Mouse (Mus musculus): ENCODE measurements around the gene Arpc2.
A peak's percentile ranks its signal among the peaks of the same experiment; 100 is the strongest.

The Arpc2 gene

GRCm38 (mm10) chr1:74239162-74239561 is 3.3 kb downstream of the Arpc2 start:
- DNase-seq (ENCODE audit: low spot score): no peak

- no peak for DNase-seq (ENCODE audit: low spot score)
Observed at GRCm38 (mm10) chr1:74239618-74240017, 3.7 kb downstream of the Arpc2 start.

DNA sequence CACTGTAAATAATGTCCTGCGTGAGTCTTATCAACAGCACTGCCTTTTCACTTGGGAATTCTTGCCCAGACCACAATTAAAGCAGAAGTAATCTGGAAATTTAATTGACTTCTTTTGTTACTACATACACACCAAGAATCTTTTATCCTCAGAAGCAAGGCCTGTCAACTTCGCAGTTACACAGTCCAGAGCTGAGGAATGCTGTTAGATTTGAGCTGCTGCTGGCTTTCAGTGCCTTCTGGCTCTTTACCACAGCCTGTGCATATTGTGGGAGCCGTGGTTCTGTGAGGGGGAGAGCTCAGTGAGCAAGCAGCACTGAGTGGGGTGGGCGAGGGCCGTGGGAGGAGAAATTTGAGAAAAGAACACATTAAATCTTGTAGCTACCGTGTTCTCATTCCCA is 4.4 kb downstream of the Arpc2 start:
- no peak for DNase-seq (ENCODE audit: low spot score)

- DNase-seq (ENCODE audit: low spot score): no peak
Observed at GRCm38 (mm10) chr1:74240832-74241231, 4.9 kb downstream of the Arpc2 start.

GRCm38 (mm10) chr1:74245525-74245924 is 9.6 kb downstream of the Arpc2 start:
- no peak for DNase-seq (ENCODE audit: low spot score)

DNA sequence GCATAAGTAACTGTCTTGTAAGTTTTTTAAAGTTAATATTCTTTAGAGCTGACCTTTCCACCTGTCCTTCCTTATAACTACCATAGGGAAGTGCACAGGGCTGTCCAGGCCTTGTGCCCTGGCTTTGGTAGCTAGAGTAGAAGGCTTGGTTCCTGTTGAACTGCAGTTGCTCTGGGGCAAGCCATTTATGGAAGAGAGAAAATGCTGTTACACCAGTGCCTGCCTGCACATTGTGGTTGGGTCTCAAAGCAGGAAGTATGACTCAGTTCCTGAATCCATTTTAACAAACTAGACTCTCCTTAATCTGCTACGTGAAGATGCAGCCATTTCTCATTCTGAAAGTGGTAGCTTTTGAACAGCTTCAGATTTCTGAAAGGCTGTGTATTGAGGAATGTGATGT is 12.9 kb downstream of the Arpc2 start:
- peak; percentile 20 for DNase-seq (ENCODE audit: low spot score)

- no peak for DNase-seq (ENCODE audit: low spot score)
Observed at GRCm38 (mm10) chr1:74249331-74249980, 13.6 kb downstream of the Arpc2 start.

GRCm38 (mm10) chr1:74250096-74250495 is 14.2 kb downstream of the Arpc2 start:
- no peak for DNase-seq (ENCODE audit: low spot score)

DNA sequence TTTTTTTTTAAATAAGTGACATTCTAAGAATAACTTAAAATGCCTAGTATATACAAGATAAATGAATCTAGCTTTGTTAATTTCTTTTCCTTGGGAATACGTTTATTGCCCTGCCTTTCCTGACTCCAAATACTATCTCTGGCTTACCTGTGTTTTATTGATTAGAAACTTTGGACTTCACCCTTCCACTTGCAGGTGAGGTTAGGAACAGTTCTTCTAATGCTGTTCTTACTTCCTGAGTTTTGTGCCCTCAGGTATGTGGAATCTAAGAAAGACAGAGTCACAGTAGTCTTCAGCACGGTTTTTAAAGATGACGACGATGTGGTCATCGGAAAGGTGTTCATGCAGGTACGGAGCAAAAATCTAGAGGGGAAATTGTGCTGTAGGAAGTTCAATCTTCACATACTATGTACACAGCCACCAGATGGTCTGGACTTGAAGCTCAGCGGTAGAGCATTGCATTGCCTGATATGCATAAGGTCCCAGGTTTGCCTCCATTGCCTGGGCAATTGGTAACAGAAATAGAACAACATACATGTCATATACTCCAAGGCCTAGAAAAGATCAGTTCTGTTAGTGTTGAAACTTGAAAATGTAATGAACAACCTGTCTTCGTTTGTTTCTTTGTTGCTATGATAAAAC is 19.9 kb downstream of the Arpc2 start:
- no peak for DNase-seq (ENCODE audit: low spot score)

- DNase-seq (ENCODE audit: low spot score): no peak
Observed at GRCm38 (mm10) chr1:74256782-74257181, 20.9 kb downstream of the Arpc2 start.

GRCm38 (mm10) chr1:74262510-74262909 is 26.6 kb downstream of the Arpc2 start:
- no peak for DNase-seq (ENCODE audit: low spot score)

- DNase-seq (ENCODE audit: low spot score): no peak
Observed at GRCm38 (mm10) chr1:74268750-74269149, 32.9 kb downstream of the Arpc2 start.

- DNase-seq (ENCODE audit: low spot score): no peak
Observed at GRCm38 (mm10) chr1:74271659-74272058, 35.8 kb downstream of the Arpc2 start.

DNA sequence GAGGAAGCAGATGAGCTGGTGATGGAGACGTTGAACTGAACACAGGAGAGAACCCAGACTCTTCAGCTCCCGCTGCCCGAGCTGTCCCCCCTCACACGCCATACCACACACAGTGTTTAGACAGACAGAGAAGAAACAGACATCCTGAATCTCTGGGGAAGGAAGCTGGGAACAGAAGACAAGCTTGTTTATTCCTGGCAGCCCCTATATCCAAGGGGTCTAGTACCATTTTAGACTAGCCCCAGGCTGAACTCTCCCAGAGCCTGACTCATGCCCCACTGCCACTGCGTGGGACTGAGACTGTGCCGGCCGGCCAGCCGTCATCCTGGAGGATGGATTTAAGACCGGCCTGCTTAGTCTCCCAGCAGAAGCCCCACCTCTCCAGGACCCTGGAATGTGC is 39.1 kb downstream of the Arpc2 start:
- no peak for DNase-seq (ENCODE audit: low spot score)

GRCm38 (mm10) chr1:74277041-74277440 is 41.2 kb downstream of the Arpc2 start:
- no peak for DNase-seq (ENCODE audit: low spot score)

- DNase-seq (ENCODE audit: low spot score): no peak
Observed at GRCm38 (mm10) chr1:74277883-74278537, 42.1 kb downstream of the Arpc2 start.

DNA sequence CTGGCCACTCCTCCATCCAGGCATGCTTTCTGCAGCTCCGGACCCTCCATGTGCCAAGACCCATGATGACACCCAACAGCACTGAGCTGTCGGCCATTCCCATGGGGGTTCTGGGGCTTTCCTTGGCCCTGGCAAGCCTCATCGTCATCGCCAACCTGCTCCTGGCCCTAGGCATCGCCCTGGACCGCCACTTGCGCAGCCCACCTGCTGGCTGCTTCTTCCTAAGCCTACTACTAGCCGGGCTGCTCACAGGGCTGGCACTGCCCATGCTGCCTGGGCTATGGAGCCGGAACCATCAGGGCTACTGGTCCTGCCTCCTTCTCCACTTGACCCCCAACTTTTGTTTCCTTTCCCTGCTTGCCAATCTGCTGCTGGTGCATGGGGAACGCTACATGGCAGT is 42.7 kb downstream of the Arpc2 start, which contains the start of gene Gpbar1:
Gene Gpbar1 (plus strand): TSS at position 13 of the 400 bp plus-strand sequence.
- no peak for DNase-seq (ENCODE audit: low spot score)

- DNase-seq (ENCODE audit: low spot score): no peak
Observed at GRCm38 (mm10) chr1:74278988-74279387, 43.1 kb downstream of the Arpc2 start.

DNA sequence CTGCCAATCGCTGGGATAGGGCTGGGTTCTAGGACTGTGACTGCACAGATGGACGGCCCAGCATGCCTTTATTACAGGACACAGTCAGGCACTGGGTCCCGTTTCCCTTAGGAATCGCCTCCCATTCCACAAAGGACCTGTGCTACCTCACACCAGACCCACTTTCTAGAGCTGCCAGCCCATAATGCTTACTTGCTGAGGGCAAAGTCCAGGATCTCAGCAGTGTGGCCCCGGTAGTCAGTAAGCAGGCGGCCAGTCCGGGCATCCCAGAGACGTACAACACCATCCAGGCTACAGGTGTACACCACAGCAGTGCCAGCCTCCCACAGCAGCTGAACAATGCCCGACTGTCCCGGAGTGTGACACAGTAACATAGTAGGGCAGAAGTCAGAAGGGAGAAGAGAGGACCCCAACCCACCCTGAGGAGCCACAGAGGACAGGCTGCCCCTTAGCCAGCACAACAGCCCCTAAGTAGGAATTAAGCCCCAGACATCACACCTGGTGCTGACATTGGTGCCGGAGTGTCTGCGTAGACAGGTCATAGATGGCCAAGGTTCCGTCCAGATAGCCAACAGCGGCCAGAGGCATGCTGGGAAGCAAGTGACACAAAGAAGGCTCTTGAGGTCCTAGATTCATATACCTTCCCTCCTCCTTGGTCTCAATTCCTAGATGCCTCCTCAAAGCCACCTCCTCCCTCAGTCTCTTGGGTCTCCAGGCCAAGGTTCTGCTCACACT is 44.9 kb downstream of the Arpc2 start:
- DNase-seq (ENCODE audit: low spot score): no peak

DNA sequence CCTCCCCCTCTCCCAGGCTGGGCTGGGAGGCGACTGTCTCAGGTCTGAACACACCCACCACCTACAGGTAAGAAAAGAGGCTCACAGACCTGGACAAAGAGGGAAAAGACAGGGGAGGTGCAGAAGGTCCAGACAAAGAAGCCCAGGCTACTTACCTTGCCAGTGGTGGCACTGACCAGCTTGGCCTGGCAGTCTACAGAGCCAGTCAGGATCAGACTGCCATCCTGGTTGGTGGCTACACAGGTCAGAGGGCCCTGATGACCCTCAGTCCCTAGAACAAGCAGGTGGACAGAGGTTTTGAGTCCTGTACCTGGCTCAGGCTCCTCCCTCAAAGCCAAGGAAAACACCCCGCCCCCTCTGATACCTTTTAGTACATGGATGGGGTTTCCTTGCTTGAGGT is 45.5 kb downstream of the Arpc2 start:
- DNase-seq (ENCODE audit: low spot score): no peak

DNA sequence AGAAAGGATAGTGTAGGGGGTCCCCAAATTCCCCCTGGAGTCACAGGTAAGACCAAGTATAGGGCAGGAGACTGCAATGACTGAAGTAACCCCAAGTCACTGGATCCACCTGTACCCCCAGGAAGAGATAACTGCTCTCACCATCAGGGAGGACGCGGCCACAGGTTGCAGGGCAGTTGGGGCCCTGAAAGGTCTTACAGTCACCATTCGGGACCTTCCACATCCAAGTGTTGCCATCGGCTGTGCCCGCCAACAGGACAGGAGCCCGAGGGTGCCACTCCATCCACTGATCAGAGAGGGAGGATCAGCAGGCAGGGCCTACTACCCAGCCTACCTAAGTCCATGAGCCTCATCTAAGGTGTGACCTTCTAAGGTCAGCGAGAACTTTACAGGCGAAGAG is 46.0 kb downstream of the Arpc2 start:
- no peak for DNase-seq (ENCODE audit: low spot score)

- DNase-seq (ENCODE audit: low spot score): no peak
Observed at GRCm38 (mm10) chr1:74282896-74283625, 47.2 kb downstream of the Arpc2 start.

Data from spleen, adult 12 weeks (tissue).